Mouse (Mus musculus) stomach, postnatal 0 days (tissue): Measurements from ENCODE around the gene AC109138.7. TPM values are rescaled to one million over a fixed set of nuclear protein-coding genes. Genes with fewer than 3 reads are reported as not detected.

ENCODE experiments used
- ATAC-seq: fragments of 200-750 bp; cut with Nextera tagmentation; 2 replicates; pipeline ENCODE4 v1.8.0; 2017; ENCODE audit not compliant: low FRiP score, low TSS enrichment
- DNase-seq: peaks from one replicate; pipeline ENCODE4 v3.0.0-alpha.2; 2016; ENCODE audit warnings: low spot score
- H3K27ac ChIP-seq: fragments of 300-500 bp; sonication (generic); replicated peaks from 2 replicates; pipeline ENCODE4 v1.5.1; 2014; ENCODE audit warnings: mild to moderate bottlenecking, control low read depth
- H3K27me3 ChIP-seq: fragments of 300-500 bp; sonication (generic); 2 replicates; pipeline ENCODE4 v1.6.1; 2014; ENCODE audit warnings: low read length; ENCODE audit not compliant: control insufficient read depth, insufficient read depth
- H3K36me3 ChIP-seq: fragments of 300-500 bp; sonication (generic); 2 replicates; pipeline ENCODE4 v1.6.1; 2014; ENCODE audit warnings: low read length, mixed read lengths; ENCODE audit not compliant: control insufficient read depth, insufficient read depth
- H3K4me1 ChIP-seq: fragments of 300-500 bp; sonication (generic); replicated peaks from 2 replicates; pipeline ENCODE4 v1.6.1; 2014; ENCODE audit warnings: antibody characterized with exemption; ENCODE audit not compliant: control insufficient read depth, insufficient read depth
- H3K4me2 ChIP-seq: fragments of 300-500 bp; sonication (generic); replicated peaks from 2 replicates; pipeline ENCODE4 v1.6.1; 2014; ENCODE audit warnings: low read depth, mild to moderate bottlenecking, control low read depth, moderate library complexity
- H3K4me3 ChIP-seq: fragments of 300-500 bp; sonication (generic); 2 replicates; pipeline ENCODE4 v1.5.1; 2014; ENCODE audit warnings: low read depth, low read length, control low read depth
- H3K9ac ChIP-seq: fragments of 300-500 bp; sonication (generic); 2 replicates; pipeline ENCODE4 v1.6.1; 2014; ENCODE audit warnings: mild to moderate bottlenecking, low read length, control low read depth, mixed read lengths
- H3K9me3 ChIP-seq: fragments of 300-500 bp; sonication (generic); 2 replicates; pipeline ENCODE4 v1.6.1; 2016; ENCODE audit warnings: low read length; ENCODE audit not compliant: control insufficient read depth
- CTCF ChIP-seq: IDR thresholded peaks from 2 replicates; pipeline ENCODE4 v1.5.1; 2016; ENCODE audit warnings: antibody characterized with exemption, low read depth, mild to moderate bottlenecking, moderate library complexity
- EP300 ChIP-seq: optimal IDR thresholded peaks from 2 replicates; pipeline ENCODE3; 2016; ENCODE audit warnings: antibody characterized with exemption
- WGBS: fragments of 180-500 bp; shearing (Covaris S2); extraction: QIAGEN DNeasy Blood & Tissue Kit; methylation state at CpG from one replicate; pipeline ENCODE4 v1.1.7; 2014; 5-methylcytosine and 5-hydroxymethylcytosine counted together
- polyA plus RNA-seq: library from polyadenylated mRNA; unstranded; fragments of >200 nt; fragmentation: Nextera tagmentation; extraction: Ambion mirVana; gene quantifications from 2 replicates; pipeline ENCODE4 v1.2.1, GENCODE M21; 2015

The AC109138.7 gene
- polyA plus RNA-seq, 1 experiment from 2014 or later: not detected

GRCm38 (mm10) chr19:4263702-4264101, 49.5 kb downstream of the AC109138.7 start:
- H3K9me3 ChIP-seq: no peaks in the 10 kb centered on the region
- TF ChIP-seq EP300 (no peak), CTCF (no peak)
- H3K27ac ChIP-seq: no peak overlapping the region
- 44% methylated on average over 13 of the region's 14 CpGs for WGBS
- H3K36me3 ChIP-seq: 0 out of 2 replicates have a peak, but pooled peaks cover 3% of the 10 kb centered on the region
- no peak overlapping the region for H3K9ac ChIP-seq
- DNase-seq (peak; percentile 83), ATAC-seq (peak; percentile 88)
- H3K4me3 ChIP-seq: no peak overlapping the region
- no peaks in the 10 kb centered on the region for H3K27me3 ChIP-seq
- 0 out of 2 replicates have a peak, but pooled peaks cover 2% of the 10 kb centered on the region for H3K4me1 ChIP-seq
- no peak overlapping the region for H3K4me2 ChIP-seq

- H3K27ac ChIP-seq: 0 out of 2 replicates have a peak overlapping the region, but pooled peaks have one; percentile 24
- no peak overlapping the region for H3K9ac ChIP-seq
- no peak for TF ChIP-seq EP300
- no peak for TF ChIP-seq CTCF
- no peak for ATAC-seq
- no peak overlapping the region for H3K4me3 ChIP-seq
- no peak overlapping the region for H3K4me2 ChIP-seq
- 0 out of 2 replicates have a peak, but pooled peaks cover 2% of the 10 kb centered on the region for H3K4me1 ChIP-seq
- no peaks in the 10 kb centered on the region for H3K9me3 ChIP-seq
- no peaks in the 10 kb centered on the region for H3K27me3 ChIP-seq
- DNase-seq: no peak
- H3K36me3 ChIP-seq: 0 out of 2 replicates have a peak, but pooled peaks cover 3% of the 10 kb centered on the region
- WGBS: 95% methylated on average over 6 of the region's 6 CpGs
Measured at GRCm38 (mm10) chr19:4264171-4264780, 50.1 kb downstream of the AC109138.7 start.

- TF ChIP-seq EP300: no peak
- peak; percentile 38 for TF ChIP-seq CTCF
- Histone ChIP-seq H3K27ac (no peak overlapping the region), H3K9me3 (no peaks in the 10 kb centered on the region), H3K4me3 (no peak overlapping the region), H3K27me3 (no peaks in the 10 kb centered on the region), H3K4me2 (no peak overlapping the region), H3K36me3 (0 out of 2 replicates have a peak, but pooled peaks cover 3% of the 10 kb centered on the region), H3K4me1 (0 out of 2 replicates have a peak, but pooled peaks cover 2% of the 10 kb centered on the region), H3K9ac (no peak overlapping the region)
- ATAC-seq: no peak
- 62% methylated on average over 4 of the region's 4 CpGs for WGBS
- no peak for DNase-seq
Measured at GRCm38 (mm10) chr19:4265956-4266355, 51.8 kb downstream of the AC109138.7 start.

GRCm38 (mm10) chr19:4268566-4269361, 54.6 kb downstream of the AC109138.7 start, which contains the start of gene Ssh3:
TSS of gene Ssh3 (minus strand) at chr19:4269180.
- DNase-seq (peak; percentile 95), ATAC-seq (peak; percentile 96)
- Histone ChIP-seq H3K9ac (peak within 1 kb of the TSS; percentile 72), H3K4me3 (peak within 1 kb of the TSS; percentile 55), H3K27ac (peak within 1 kb of the TSS; percentile 90), H3K4me2 (peak within 1 kb of the TSS; percentile 77), H3K9me3 (no peaks in the 10 kb centered on the region), H3K27me3 (no peaks in the 10 kb centered on the region), H3K4me1 (0 out of 2 replicates have a peak, but pooled peaks cover 2% of the 10 kb centered on the region), H3K36me3 (0 out of 2 replicates have a peak, but pooled peaks cover 3% of the 10 kb centered on the region)
- 7% methylated on average over 44 of the region's 46 CpGs for WGBS
- no peak for TF ChIP-seq EP300
- no peak for TF ChIP-seq CTCF

- no peak for TF ChIP-seq EP300
- no peak for TF ChIP-seq CTCF
- WGBS: 76% methylated on average over 6 of the region's 6 CpGs
- H3K9ac ChIP-seq: no peak overlapping the region
- no peak for ATAC-seq
- H3K36me3 ChIP-seq: no peaks in the 10 kb centered on the region
- H3K27ac ChIP-seq: no peak overlapping the region
- H3K27me3 ChIP-seq: no peaks in the 10 kb centered on the region
- H3K4me1 ChIP-seq: no peaks in the 10 kb centered on the region
- H3K4me2 ChIP-seq: no peak overlapping the region
- H3K4me3 ChIP-seq: no peak overlapping the region
- H3K9me3 ChIP-seq: no peaks in the 10 kb centered on the region
- DNase-seq: no peak
Measured at GRCm38 (mm10) chr19:4270187-4270586, 56.0 kb downstream of the AC109138.7 start.
